Mouse (Mus musculus): ENCODE measurements around the gene Erbb3.

- no peak for TF ChIP-seq POLR2A (IDR thresholded peaks at IDR 0.05; ENCODE audit: borderline replicate concordance, extremely low read depth, low read depth, low read length)
- TF ChIP-seq CTCF (IDR thresholded peaks at IDR 0.05; ENCODE audit: insufficient read depth, low read length), result no peak
Measured at GRCm38 (mm10) chr10:128584386-128584785, 5.1 kb downstream of the Erbb3 start.

Measured in lung, adult 2 months (tissue).